Mouse (Mus musculus) neural tube, embryonic 13.5 days (tissue): ENCODE data around the gene Piga. TPM values are rescaled to one million over a fixed set of nuclear protein-coding genes. Genes with fewer than 3 reads are reported as not detected.

Source experiments
- ATAC-seq: fragments of 200-750 bp; cut with Nextera tagmentation; 2 replicates; pipeline ENCODE4 v1.8.0; 2017; ENCODE audit warnings: low read depth, mild to moderate bottlenecking, moderate TSS enrichment, moderate library complexity
- H3K27ac ChIP-seq: fragments of 300-500 bp; sonication (generic); replicated peaks from 2 replicates; pipeline ENCODE4 v1.5.1; 2015; ENCODE audit warnings: moderate library complexity, mild to moderate bottlenecking, inconsistent platforms
- H3K27me3 ChIP-seq: fragments of 300-500 bp; sonication (generic); 2 replicates; pipeline ENCODE4 v1.6.1; 2015; ENCODE audit warnings: mild to moderate bottlenecking, inconsistent platforms
- H3K36me3 ChIP-seq: fragments of 300-500 bp; sonication (generic); 2 replicates; pipeline ENCODE4 v1.6.1; 2015; ENCODE audit warnings: mild to moderate bottlenecking, inconsistent platforms
- H3K4me1 ChIP-seq: fragments of 300-500 bp; sonication (generic); replicated peaks from 2 replicates; pipeline ENCODE4 v1.6.1; 2015; ENCODE audit warnings: inconsistent platforms
- H3K4me2 ChIP-seq: fragments of 300-500 bp; sonication (generic); 2 replicates; pipeline ENCODE4 v1.6.1; 2015; ENCODE audit warnings: inconsistent platforms, mild to moderate bottlenecking, moderate library complexity
- H3K4me3 ChIP-seq: fragments of 300-500 bp; sonication (generic); 2 replicates; pipeline ENCODE4 v1.5.1; 2015; ENCODE audit warnings: mild to moderate bottlenecking, inconsistent platforms
- H3K9ac ChIP-seq: fragments of 300-500 bp; sonication (generic); 2 replicates; pipeline ENCODE4 v1.6.1; 2015; ENCODE audit warnings: moderate library complexity, mild to moderate bottlenecking, inconsistent platforms
- H3K9me3 ChIP-seq: fragments of 300-500 bp; sonication (generic); 2 replicates; pipeline ENCODE4 v1.6.1; 2016; ENCODE audit warnings: inconsistent platforms
- WGBS: fragments of 180-500 bp; shearing (Covaris S2); methylation state at CpG from one replicate; pipeline ENCODE4 v1.1.7; 2015; 5-methylcytosine and 5-hydroxymethylcytosine counted together
- polyA plus RNA-seq: library from polyadenylated mRNA; unstranded; fragments of >200 nt; fragmentation: Nextera tagmentation; extraction: Ambion mirVana; gene quantifications from 2 replicates; pipeline ENCODE4 v1.2.1, GENCODE M21; 2015

Gene Piga
- polyA plus RNA-seq, 1 experiment from 2014 or later, result 7.9 TPM

GRCm38 (mm10) chrX:164410562-164410961 is 9.0 kb upstream of the Piga start:
- Histone ChIP-seq H3K4me1 (no peaks in the 10 kb centered on the region), H3K9ac (no peak overlapping the region), H3K4me3 (no peak overlapping the region), H3K4me2 (no peak overlapping the region), H3K27me3 (peaks cover 17% of the 10 kb centered on the region), H3K36me3 (no peaks in the 10 kb centered on the region), H3K9me3 (no peaks in the 10 kb centered on the region), H3K27ac (no peak overlapping the region)
- no peak for ATAC-seq
- 81% methylated on average over 1 of the region's 1 CpGs for WGBS

- no peaks in the 10 kb centered on the region for H3K36me3 ChIP-seq
- H3K4me2 ChIP-seq, result no peak overlapping the region
- ATAC-seq, result no peak
- H3K9me3 ChIP-seq, result no peaks in the 10 kb centered on the region
- H3K9ac ChIP-seq, result no peak overlapping the region
- H3K27ac ChIP-seq, result no peak overlapping the region
- H3K27me3 ChIP-seq, result peaks cover 26% of the 10 kb centered on the region
- no peak overlapping the region for H3K4me3 ChIP-seq
- 82% methylated on average over 2 of the region's 2 CpGs for WGBS
- H3K4me1 ChIP-seq, result peaks cover 11% of the 10 kb centered on the region
Observed at GRCm38 (mm10) chrX:164416803-164417202, 2.8 kb upstream of the Piga start.

- H3K4me1 ChIP-seq, result peaks cover 11% of the 10 kb centered on the region
- H3K4me3 ChIP-seq, result no peak overlapping the region
- peaks cover 23% of the 10 kb centered on the region for H3K27me3 ChIP-seq
- no peak for ATAC-seq
- H3K27ac ChIP-seq, result no peak overlapping the region
- H3K9me3 ChIP-seq, result no peaks in the 10 kb centered on the region
- H3K9ac ChIP-seq, result no peak overlapping the region
- 0 out of 2 replicates have a peak, but pooled peaks cover 3% of the 10 kb centered on the region for H3K36me3 ChIP-seq
- H3K4me2 ChIP-seq, result no peak overlapping the region
Observed at GRCm38 (mm10) chrX:164418008-164418407, 1.6 kb upstream of the Piga start.

- ATAC-seq, result peak; percentile 49; the same call in 1 of the 2 replicates
- Histone ChIP-seq H3K4me3 (peak overlapping the region; percentile 53), H3K4me2 (peak overlapping the region; percentile 62), H3K27me3 (peaks cover 23% of the 10 kb centered on the region), H3K4me1 (peaks cover 11% of the 10 kb centered on the region), H3K27ac (peak overlapping the region; percentile 59), H3K36me3 (0 out of 2 replicates have a peak, but pooled peaks cover 4% of the 10 kb centered on the region), H3K9me3 (no peaks in the 10 kb centered on the region), H3K9ac (peak overlapping the region; percentile 73)
- 20% methylated on average over 13 of the region's 13 CpGs for WGBS
Observed at GRCm38 (mm10) chrX:164419955-164420354, 368 bp downstream of the Piga start.

GRCm38 (mm10) chrX:164420518-164420917 is 931 bp downstream of the Piga start:
- Histone ChIP-seq H3K27ac (no peak overlapping the region), H3K4me3 (peak overlapping the region; percentile 53), H3K27me3 (peaks cover 18% of the 10 kb centered on the region), H3K9me3 (no peaks in the 10 kb centered on the region), H3K9ac (peak overlapping the region; percentile 73), H3K4me1 (peaks cover 11% of the 10 kb centered on the region), H3K36me3 (0 out of 2 replicates have a peak, but pooled peaks cover 4% of the 10 kb centered on the region), H3K4me2 (peak overlapping the region; percentile 62)
- no peak for ATAC-seq
- 64% methylated on average over 3 of the region's 3 CpGs for WGBS

GRCm38 (mm10) chrX:164424821-164425220 is 5.2 kb downstream of the Piga start:
- no peak overlapping the region for H3K27ac ChIP-seq
- WGBS, result 89% methylated on average over 1 of the region's 1 CpGs
- H3K4me3 ChIP-seq, result no peak overlapping the region
- H3K36me3 ChIP-seq, result 0 out of 2 replicates have a peak, but pooled peaks cover 4% of the 10 kb centered on the region
- H3K9ac ChIP-seq, result no peak overlapping the region
- no peak for ATAC-seq
- peaks cover 8% of the 10 kb centered on the region; the same call in 1 of the 2 replicates for H3K27me3 ChIP-seq
- H3K9me3 ChIP-seq, result no peaks in the 10 kb centered on the region
- H3K4me1 ChIP-seq, result peaks cover 11% of the 10 kb centered on the region
- H3K4me2 ChIP-seq, result no peak overlapping the region

- 94% methylated on average over 4 of the region's 4 CpGs for WGBS
- Histone ChIP-seq H3K36me3 (peaks cover 15% of the 10 kb centered on the region), H3K9me3 (no peaks in the 10 kb centered on the region), H3K4me2 (no peak overlapping the region), H3K9ac (no peak overlapping the region), H3K27ac (no peak overlapping the region), H3K4me1 (no peaks in the 10 kb centered on the region), H3K27me3 (0 out of 2 replicates have a peak, but pooled peaks cover 4% of the 10 kb centered on the region), H3K4me3 (no peak overlapping the region)
- ATAC-seq, result no peak
Observed at GRCm38 (mm10) chrX:164427295-164427694, 7.7 kb downstream of the Piga start.

- Histone ChIP-seq H3K4me3 (no peak overlapping the region), H3K36me3 (peaks cover 11% of the 10 kb centered on the region), H3K27me3 (0 out of 2 replicates have a peak, but pooled peaks cover 4% of the 10 kb centered on the region), H3K4me1 (no peaks in the 10 kb centered on the region), H3K27ac (no peak overlapping the region), H3K9me3 (no peaks in the 10 kb centered on the region), H3K9ac (no peak overlapping the region), H3K4me2 (no peak overlapping the region)
- WGBS, result 93% methylated on average over 2 of the region's 2 CpGs
- no peak for ATAC-seq
Observed at GRCm38 (mm10) chrX:164428224-164428623, 8.6 kb downstream of the Piga start.

GRCm38 (mm10) chrX:164430621-164431020 is 11.0 kb downstream of the Piga start:
- Histone ChIP-seq H3K9ac (no peak overlapping the region), H3K27ac (no peak overlapping the region), H3K4me2 (no peak overlapping the region), H3K27me3 (0 out of 2 replicates have a peak, but pooled peaks cover 4% of the 10 kb centered on the region), H3K4me1 (no peaks in the 10 kb centered on the region), H3K4me3 (no peak overlapping the region), H3K36me3 (peaks cover 11% of the 10 kb centered on the region), H3K9me3 (no peaks in the 10 kb centered on the region)
- WGBS, result 90% methylated on average over 6 of the region's 6 CpGs
- ATAC-seq, result no peak

- Histone ChIP-seq H3K27me3 (0 out of 2 replicates have a peak, but pooled peaks cover 4% of the 10 kb centered on the region), H3K9ac (no peak overlapping the region), H3K4me2 (no peak overlapping the region), H3K4me3 (no peak overlapping the region), H3K27ac (no peak overlapping the region), H3K9me3 (no peaks in the 10 kb centered on the region), H3K36me3 (peaks cover 11% of the 10 kb centered on the region), H3K4me1 (no peaks in the 10 kb centered on the region)
- WGBS, result 93% methylated on average over 2 of the region's 2 CpGs
- no peak for ATAC-seq
Observed at GRCm38 (mm10) chrX:164431133-164431532, 11.5 kb downstream of the Piga start.

- Histone ChIP-seq H3K4me3 (no peak overlapping the region), H3K4me2 (no peak overlapping the region), H3K4me1 (no peaks in the 10 kb centered on the region), H3K27ac (no peak overlapping the region), H3K9ac (no peak overlapping the region), H3K36me3 (peaks cover 11% of the 10 kb centered on the region), H3K9me3 (no peaks in the 10 kb centered on the region), H3K27me3 (0 out of 2 replicates have a peak, but pooled peaks cover 4% of the 10 kb centered on the region)
- no peak for ATAC-seq
- WGBS, result 91% methylated on average over 6 of the region's 6 CpGs
Observed at GRCm38 (mm10) chrX:164431541-164431940, 12.0 kb downstream of the Piga start.

GRCm38 (mm10) chrX:164432682-164433081 is 13.1 kb downstream of the Piga start:
- H3K9me3 ChIP-seq, result no peaks in the 10 kb centered on the region
- H3K4me2 ChIP-seq, result no peak overlapping the region
- no peak overlapping the region for H3K4me3 ChIP-seq
- 95% methylated on average over 9 of the region's 9 CpGs for WGBS
- peaks cover 11% of the 10 kb centered on the region for H3K36me3 ChIP-seq
- H3K27ac ChIP-seq, result no peak overlapping the region
- H3K4me1 ChIP-seq, result no peaks in the 10 kb centered on the region
- H3K9ac ChIP-seq, result no peak overlapping the region
- no peak for ATAC-seq
- no peaks in the 10 kb centered on the region for H3K27me3 ChIP-seq

GRCm38 (mm10) chrX:164436709-164437108 is 17.1 kb downstream of the Piga start, which contains the start of gene Asb11:
Gene Asb11, plus strand, starts transcription at chrX:164436994.
- Histone ChIP-seq H3K27me3 (peaks cover 11% of the 10 kb centered on the region), H3K9ac (no peak within 1 kb of the TSS), H3K4me3 (no peak within 1 kb of the TSS), H3K9me3 (no peaks in the 10 kb centered on the region), H3K4me1 (no peaks in the 10 kb centered on the region), H3K4me2 (no peak within 1 kb of the TSS), H3K36me3 (peaks cover under 1% of the 10 kb centered on the region; the same call in 1 of the 2 replicates), H3K27ac (no peak within 1 kb of the TSS)
- 80% methylated on average over 8 of the region's 8 CpGs for WGBS
- no peak for ATAC-seq
